Mouse (Mus musculus) limb, embryonic 13.5 days (tissue): Measurements from ENCODE around the gene Med21. TPM values are rescaled to one million over a fixed set of nuclear protein-coding genes. Genes with fewer than 3 reads are reported as not detected.

Source experiments
- ATAC-seq: fragments of 200-750 bp; cut with Nextera tagmentation; 2 replicates; pipeline ENCODE4 v1.8.0; 2017; ENCODE audit warnings: low read depth, moderate number of reproducible peaks, moderate TSS enrichment; ENCODE audit not compliant: low FRiP score
- H3K27ac ChIP-seq: fragments of 300-500 bp; sonication (generic); 2 replicates; pipeline ENCODE4 v1.5.1; 2015; ENCODE audit warnings: inconsistent platforms, mild to moderate bottlenecking, moderate library complexity
- H3K27me3 ChIP-seq: fragments of 300-500 bp; sonication (generic); 2 replicates; pipeline ENCODE4 v1.6.1; 2015; ENCODE audit warnings: mild to moderate bottlenecking, inconsistent platforms
- H3K36me3 ChIP-seq: fragments of 300-500 bp; sonication (generic); 2 replicates; pipeline ENCODE4 v1.6.1; 2015; ENCODE audit warnings: inconsistent platforms, mild to moderate bottlenecking, moderate library complexity
- H3K4me1 ChIP-seq: fragments of 300-500 bp; sonication (generic); 2 replicates; pipeline ENCODE4 v1.6.1; 2015; ENCODE audit warnings: inconsistent platforms
- H3K4me2 ChIP-seq: fragments of 300-500 bp; sonication (generic); replicated peaks from 2 replicates; pipeline ENCODE4 v1.6.1; 2015; ENCODE audit warnings: inconsistent platforms, mild to moderate bottlenecking, moderate library complexity
- H3K4me3 ChIP-seq: fragments of 300-500 bp; sonication (generic); 2 replicates; pipeline ENCODE4 v1.5.1; 2015; ENCODE audit warnings: moderate library complexity, mild to moderate bottlenecking, inconsistent platforms
- H3K9ac ChIP-seq: fragments of 300-500 bp; sonication (generic); 2 replicates; pipeline ENCODE4 v1.6.1; 2015; ENCODE audit warnings: mild to moderate bottlenecking, inconsistent platforms
- H3K9me3 ChIP-seq: fragments of 300-500 bp; sonication (generic); 2 replicates; pipeline ENCODE4 v1.6.1; 2016; ENCODE audit warnings: inconsistent platforms
- WGBS: fragments of 180-500 bp; shearing (Covaris S2); methylation state at CpG from one replicate; pipeline ENCODE4 v1.1.7; 2015; 5-methylcytosine and 5-hydroxymethylcytosine counted together
- polyA plus RNA-seq: library from polyadenylated mRNA; unstranded; fragments of >200 nt; fragmentation: Nextera tagmentation; extraction: Ambion mirVana; gene quantifications from 2 replicates; pipeline ENCODE4 v1.2.1, GENCODE M21; 2015

The Med21 gene
- polyA plus RNA-seq = 160 and 165 TPM in 2 replicates

DNA sequence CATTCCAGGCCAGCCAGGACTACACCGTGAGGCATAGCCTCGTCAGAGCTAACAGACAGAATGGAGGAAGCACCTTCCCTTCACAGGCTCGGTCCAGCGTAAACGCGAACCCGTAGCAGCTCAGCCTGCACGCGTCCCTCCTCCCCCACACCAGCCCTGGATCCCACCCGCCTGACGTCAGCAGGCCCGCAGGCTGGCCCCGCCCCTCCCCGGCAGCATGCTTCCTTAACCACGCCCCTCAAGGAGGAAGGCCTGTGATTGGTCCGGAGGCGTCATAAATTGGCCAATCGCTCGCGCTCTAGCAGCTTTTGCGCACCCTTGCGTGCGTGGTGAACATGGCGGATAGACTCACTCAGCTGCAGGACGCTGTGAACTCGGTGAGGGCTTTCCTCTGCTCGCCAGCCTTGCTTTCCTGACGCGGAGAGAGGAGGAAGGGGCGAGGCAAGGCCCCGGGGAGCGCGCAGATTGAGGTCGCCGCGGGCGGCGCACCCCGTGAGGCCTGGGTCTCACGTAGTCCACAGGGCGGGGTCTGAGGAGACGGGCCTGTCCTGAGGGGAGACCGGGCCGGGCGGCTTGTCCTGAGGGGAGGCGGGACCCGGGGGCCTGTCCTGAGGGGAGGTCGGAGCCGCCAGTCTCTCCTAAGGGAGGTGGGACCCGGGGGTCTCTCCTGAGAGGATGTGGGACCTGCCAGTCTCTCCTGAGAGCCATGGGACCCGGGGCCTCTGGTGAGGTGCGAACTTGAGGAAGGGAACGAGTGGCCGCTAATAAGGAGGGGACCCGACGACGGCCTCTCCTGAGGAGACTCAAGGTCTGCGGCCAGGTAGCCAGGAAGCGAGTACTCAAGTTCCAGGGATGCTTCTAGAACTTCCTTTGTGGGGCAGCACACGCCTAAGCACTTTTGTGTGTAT is at the start of gene Med21, which contains the start of gene Tm7sf3:
Gene Med21, plus strand, starts transcription at position 272 of the 908 bp plus-strand sequence.
Gene Tm7sf3, minus strand, starts transcription at position 549 of the 908 bp plus-strand sequence.
- H3K4me2 ChIP-seq = peak within 1 kb of the TSS; percentile 82
- no peaks in the 10 kb centered on the region for H3K9me3 ChIP-seq
- under 1% methylated on average over 60 of the region's 60 CpGs for WGBS
- H3K27me3 ChIP-seq = no peaks in the 10 kb centered on the region
- peaks cover 9% of the 10 kb centered on the region for H3K4me1 ChIP-seq
- H3K9ac ChIP-seq = peak within 1 kb of the TSS; percentile 92
- H3K4me3 ChIP-seq = peak within 1 kb of the TSS; percentile 75
- peak within 1 kb of the TSS; percentile 78 for H3K27ac ChIP-seq
- ATAC-seq = peak; percentile 97
- H3K36me3 ChIP-seq = no peaks in the 10 kb centered on the region

DNA sequence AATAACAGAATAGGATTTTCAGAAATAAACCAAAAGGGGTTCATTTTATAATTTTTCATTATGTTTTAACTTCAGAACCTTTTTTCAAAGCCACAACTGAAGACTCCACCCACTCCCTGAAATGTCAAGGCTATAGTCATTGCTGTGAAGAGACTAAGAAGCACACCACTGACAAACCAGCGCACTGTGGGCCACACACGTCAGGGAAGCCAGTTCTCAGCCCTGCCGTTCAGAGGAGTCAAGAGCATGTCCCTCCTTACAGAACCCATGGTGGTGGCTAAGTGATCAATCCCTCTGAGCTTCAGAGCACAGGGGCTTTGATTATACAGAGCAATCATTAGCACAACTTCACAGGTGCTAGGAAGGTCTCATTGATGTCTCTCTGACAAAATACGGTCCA is 39.7 kb upstream of the Med21 start:
- Histone ChIP-seq H3K4me3 (no peak overlapping the region), H3K27me3 (no peaks in the 10 kb centered on the region), H3K27ac (no peak overlapping the region), H3K4me1 (no peaks in the 10 kb centered on the region), H3K9ac (no peak overlapping the region), H3K36me3 (peaks cover 82% of the 10 kb centered on the region), H3K4me2 (no peak overlapping the region), H3K9me3 (no peaks in the 10 kb centered on the region)
- no peak for ATAC-seq
- 72% methylated on average over 4 of the region's 4 CpGs for WGBS

DNA sequence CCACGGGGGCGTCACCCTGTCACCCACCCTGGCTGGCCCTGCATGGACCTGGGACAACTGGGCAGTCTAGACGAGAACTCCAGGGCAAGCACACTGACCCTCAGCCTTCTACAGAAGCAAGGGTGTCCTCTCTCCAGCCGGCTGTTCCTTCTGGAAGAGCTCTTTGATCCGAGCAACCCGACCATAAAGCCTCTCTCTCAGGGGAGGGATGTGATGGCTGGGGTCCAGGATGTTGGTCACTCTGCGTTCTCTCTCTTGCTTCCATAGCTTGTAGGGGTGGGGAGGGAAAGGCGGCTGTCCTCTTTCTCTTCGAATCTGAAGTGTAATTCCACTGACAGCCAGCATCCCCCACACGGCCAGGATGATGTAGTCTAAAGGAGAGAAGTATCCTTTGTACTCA is 38.7 kb upstream of the Med21 start:
- no peak overlapping the region for H3K4me3 ChIP-seq
- peaks cover 88% of the 10 kb centered on the region for H3K36me3 ChIP-seq
- no peak for ATAC-seq
- no peak overlapping the region for H3K27ac ChIP-seq
- 76% methylated on average over 10 of the region's 10 CpGs for WGBS
- H3K4me1 ChIP-seq = no peaks in the 10 kb centered on the region
- no peaks in the 10 kb centered on the region for H3K27me3 ChIP-seq
- no peak overlapping the region for H3K4me2 ChIP-seq
- H3K9ac ChIP-seq = no peak overlapping the region
- H3K9me3 ChIP-seq = no peaks in the 10 kb centered on the region

DNA sequence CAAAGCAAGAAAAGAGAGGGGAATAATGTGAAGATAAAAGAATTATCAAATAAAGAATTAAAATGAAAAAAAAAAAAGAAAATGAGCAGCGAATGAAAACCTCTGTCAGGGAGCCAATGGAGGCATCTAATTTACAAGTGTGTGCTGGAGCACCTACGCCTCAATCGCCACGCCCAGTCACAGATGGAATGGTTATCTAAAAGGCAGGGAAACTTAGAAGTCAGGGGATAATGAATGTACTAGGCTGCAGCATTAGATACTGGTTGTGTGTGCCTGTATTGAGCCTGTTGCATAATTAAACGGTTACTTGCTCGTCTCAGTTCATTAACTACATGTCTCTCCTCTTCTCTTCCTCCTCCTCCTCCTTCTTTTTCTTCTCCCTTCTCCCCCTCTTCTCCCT is 31.0 kb upstream of the Med21 start:
- Histone ChIP-seq H3K4me1 (no peaks in the 10 kb centered on the region), H3K9ac (no peak overlapping the region), H3K27me3 (no peaks in the 10 kb centered on the region), H3K9me3 (no peaks in the 10 kb centered on the region), H3K36me3 (peaks cover 89% of the 10 kb centered on the region), H3K4me3 (no peak overlapping the region), H3K4me2 (no peak overlapping the region), H3K27ac (no peak overlapping the region)
- WGBS = 89% methylated on average over 6 of the region's 6 CpGs
- ATAC-seq = no peak

DNA sequence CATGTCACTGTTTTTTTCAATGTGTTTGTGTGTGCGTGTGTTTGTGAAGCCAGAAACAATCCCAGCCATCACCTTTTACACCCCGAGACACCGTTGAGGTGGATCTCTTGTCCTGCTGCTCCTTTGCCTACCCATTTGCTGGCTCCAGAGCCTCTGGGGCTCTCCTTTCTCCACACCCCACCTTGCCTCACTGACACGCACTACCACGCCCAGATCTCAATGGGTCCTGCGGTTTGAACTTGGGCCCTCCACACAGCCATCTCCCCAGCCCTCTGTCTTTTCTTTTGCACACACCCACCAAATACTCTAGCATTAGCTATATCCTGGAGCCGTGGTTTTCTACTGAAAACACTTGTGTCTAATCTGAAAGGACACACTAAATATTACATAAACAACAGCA is 30.4 kb upstream of the Med21 start:
- Histone ChIP-seq H3K27me3 (no peaks in the 10 kb centered on the region), H3K4me2 (no peak overlapping the region), H3K4me3 (no peak overlapping the region), H3K4me1 (no peaks in the 10 kb centered on the region), H3K9ac (no peak overlapping the region), H3K36me3 (peaks cover 89% of the 10 kb centered on the region), H3K27ac (no peak overlapping the region), H3K9me3 (no peaks in the 10 kb centered on the region)
- ATAC-seq = no peak
- WGBS = 95% methylated on average over 7 of the region's 7 CpGs

DNA sequence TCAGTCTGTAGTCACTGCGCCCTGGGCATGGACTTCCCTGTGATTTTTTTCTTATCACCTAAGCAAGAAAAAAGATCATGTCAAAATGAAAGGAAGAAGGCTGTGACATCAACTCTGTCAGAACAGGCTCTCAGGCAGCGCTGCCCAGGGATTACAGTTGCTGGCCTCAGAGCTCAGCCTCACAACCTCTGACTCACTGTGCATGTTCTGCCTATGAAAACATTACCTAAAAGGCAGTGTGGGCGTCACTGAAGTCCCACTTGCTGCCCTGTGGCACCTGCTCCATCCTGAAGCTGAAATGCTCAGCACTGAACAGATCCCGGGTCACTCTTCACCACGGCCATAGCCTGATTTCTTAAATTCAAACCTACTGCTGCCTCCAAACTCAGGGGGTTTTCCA is 29.6 kb upstream of the Med21 start:
- H3K27ac ChIP-seq = no peak overlapping the region
- no peak overlapping the region for H3K4me2 ChIP-seq
- no peaks in the 10 kb centered on the region for H3K9me3 ChIP-seq
- WGBS = 91% methylated on average over 5 of the region's 5 CpGs
- peaks cover 89% of the 10 kb centered on the region for H3K36me3 ChIP-seq
- no peak overlapping the region for H3K4me3 ChIP-seq
- no peak overlapping the region for H3K9ac ChIP-seq
- H3K27me3 ChIP-seq = no peaks in the 10 kb centered on the region
- H3K4me1 ChIP-seq = no peaks in the 10 kb centered on the region
- no peak for ATAC-seq

DNA sequence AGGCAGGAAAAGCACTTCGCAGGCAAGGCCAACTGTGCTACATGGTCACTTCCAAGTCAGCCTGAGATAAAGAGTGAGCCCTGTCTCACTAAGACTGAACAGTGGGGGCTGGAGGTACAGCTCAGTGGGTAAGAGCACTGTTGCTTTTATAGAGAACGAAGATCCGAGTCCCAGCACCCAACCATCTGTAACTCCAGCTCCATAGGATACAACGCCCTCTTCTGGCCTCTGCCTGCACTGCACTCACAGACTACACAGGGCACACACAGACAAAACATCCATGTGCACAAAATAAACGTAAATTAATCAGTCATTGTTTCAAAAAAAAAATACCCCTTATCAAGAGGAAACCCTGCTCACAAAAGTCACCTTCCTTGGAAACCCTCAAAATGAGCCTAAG is 28.4 kb upstream of the Med21 start:
- no peak overlapping the region for H3K27ac ChIP-seq
- WGBS = 95% methylated on average over 5 of the region's 5 CpGs
- no peaks in the 10 kb centered on the region for H3K4me1 ChIP-seq
- H3K4me3 ChIP-seq = no peak overlapping the region
- no peaks in the 10 kb centered on the region for H3K9me3 ChIP-seq
- no peak overlapping the region for H3K9ac ChIP-seq
- H3K4me2 ChIP-seq = no peak overlapping the region
- ATAC-seq = no peak
- no peaks in the 10 kb centered on the region for H3K27me3 ChIP-seq
- peaks cover 90% of the 10 kb centered on the region for H3K36me3 ChIP-seq

DNA sequence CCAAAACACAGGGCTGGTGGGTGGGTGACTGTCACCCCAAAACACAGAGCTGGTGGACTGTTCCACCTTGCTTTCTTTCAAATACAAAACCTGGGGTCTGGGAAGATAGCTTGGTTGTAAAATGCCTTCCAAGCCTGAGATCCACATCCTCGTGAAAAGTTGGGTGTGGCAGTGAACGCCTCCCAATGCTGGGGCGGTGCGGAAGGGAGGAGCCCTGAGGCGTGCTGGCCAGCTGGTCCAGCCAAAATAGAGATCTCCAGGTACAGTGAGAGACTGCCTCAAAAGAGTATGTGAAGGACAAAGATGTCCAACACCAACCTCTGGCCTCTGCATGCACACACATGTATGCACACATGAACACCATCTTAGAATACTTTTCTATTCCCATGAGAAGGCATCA is 27.8 kb upstream of the Med21 start:
- no peak overlapping the region for H3K4me3 ChIP-seq
- H3K4me1 ChIP-seq = no peaks in the 10 kb centered on the region
- 90% methylated on average over 5 of the region's 5 CpGs for WGBS
- no peaks in the 10 kb centered on the region for H3K27me3 ChIP-seq
- H3K36me3 ChIP-seq = peaks cover 88% of the 10 kb centered on the region
- H3K9ac ChIP-seq = no peak overlapping the region
- H3K9me3 ChIP-seq = no peaks in the 10 kb centered on the region
- no peak overlapping the region for H3K4me2 ChIP-seq
- ATAC-seq = no peak
- no peak overlapping the region for H3K27ac ChIP-seq

DNA sequence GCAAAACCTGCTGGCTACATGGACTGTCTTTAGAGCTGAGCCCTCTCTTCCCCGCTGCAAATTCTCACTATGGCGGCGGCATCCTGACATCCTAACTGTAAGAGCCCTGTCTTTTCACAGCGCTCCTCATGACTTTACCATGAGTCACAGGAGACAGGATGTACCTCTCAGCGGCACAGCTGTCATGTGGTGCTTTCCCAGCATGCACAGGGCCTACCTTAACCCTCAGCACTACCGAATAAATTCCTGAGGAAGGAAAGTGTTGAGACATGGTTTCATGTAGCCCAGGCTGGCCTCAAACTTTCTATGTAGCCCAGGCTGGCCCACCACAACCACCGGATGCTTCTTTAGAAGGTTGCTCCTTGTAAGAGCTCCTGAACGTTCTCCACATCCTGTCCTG is 26.5 kb upstream of the Med21 start:
- H3K4me3 ChIP-seq = no peak overlapping the region
- peaks cover 88% of the 10 kb centered on the region for H3K36me3 ChIP-seq
- H3K27me3 ChIP-seq = no peaks in the 10 kb centered on the region
- no peak overlapping the region for H3K4me2 ChIP-seq
- no peak for ATAC-seq
- H3K9me3 ChIP-seq = no peaks in the 10 kb centered on the region
- no peak overlapping the region for H3K9ac ChIP-seq
- H3K4me1 ChIP-seq = no peaks in the 10 kb centered on the region
- no peak overlapping the region for H3K27ac ChIP-seq
- 92% methylated on average over 8 of the region's 8 CpGs for WGBS

DNA sequence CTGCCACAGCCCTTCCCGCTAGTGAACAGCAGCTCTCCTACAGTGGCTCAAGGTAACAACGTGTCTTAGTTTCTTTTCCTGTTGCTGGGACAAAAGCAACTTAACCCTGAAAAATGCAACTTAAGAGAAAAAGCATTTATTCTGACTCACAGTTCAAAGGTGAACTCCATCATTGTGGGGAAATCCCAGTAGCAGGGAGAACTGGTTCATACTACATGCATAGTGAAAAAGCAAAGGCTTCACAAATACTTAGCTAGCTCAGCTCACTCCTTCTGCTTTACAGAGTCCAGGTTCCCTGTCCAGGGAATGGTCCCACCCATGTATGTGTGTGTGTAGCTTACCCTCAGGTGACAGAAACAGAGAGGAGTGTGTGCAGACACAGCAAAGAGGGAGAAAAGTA is 25.7 kb upstream of the Med21 start:
- Histone ChIP-seq H3K27me3 (no peaks in the 10 kb centered on the region), H3K4me3 (no peak overlapping the region), H3K4me2 (no peak overlapping the region), H3K4me1 (no peaks in the 10 kb centered on the region), H3K27ac (no peak overlapping the region), H3K9me3 (no peaks in the 10 kb centered on the region), H3K9ac (no peak overlapping the region), H3K36me3 (peaks cover 95% of the 10 kb centered on the region)
- WGBS = 91% methylated on average over 2 of the region's 2 CpGs
- no peak for ATAC-seq

DNA sequence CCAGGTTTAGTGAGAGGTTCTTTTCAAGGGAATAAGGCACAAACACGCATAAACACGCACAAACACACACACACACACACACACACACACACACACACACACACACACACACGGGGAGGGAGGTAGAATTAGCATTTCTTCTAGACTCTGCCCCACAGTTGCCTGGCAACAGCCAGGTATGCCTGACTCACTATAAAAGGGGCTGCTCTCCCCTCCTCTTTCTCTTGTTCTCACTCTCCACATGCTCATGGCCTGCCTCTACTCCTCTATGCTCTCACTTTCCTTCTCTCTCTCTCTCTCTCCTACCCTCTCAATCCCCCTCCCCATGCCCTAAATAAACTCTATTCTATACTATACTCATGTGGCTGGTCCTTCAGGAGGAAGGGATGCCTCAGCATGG is 14.2 kb upstream of the Med21 start:
- 82% methylated on average over 3 of the region's 3 CpGs for WGBS
- no peak for ATAC-seq
- H3K4me2 ChIP-seq = no peak overlapping the region
- H3K4me3 ChIP-seq = no peak overlapping the region
- H3K9me3 ChIP-seq = no peaks in the 10 kb centered on the region
- H3K36me3 ChIP-seq = peaks cover 13% of the 10 kb centered on the region
- H3K4me1 ChIP-seq = peaks cover 15% of the 10 kb centered on the region
- no peaks in the 10 kb centered on the region for H3K27me3 ChIP-seq
- no peak overlapping the region for H3K9ac ChIP-seq
- no peak overlapping the region for H3K27ac ChIP-seq

DNA sequence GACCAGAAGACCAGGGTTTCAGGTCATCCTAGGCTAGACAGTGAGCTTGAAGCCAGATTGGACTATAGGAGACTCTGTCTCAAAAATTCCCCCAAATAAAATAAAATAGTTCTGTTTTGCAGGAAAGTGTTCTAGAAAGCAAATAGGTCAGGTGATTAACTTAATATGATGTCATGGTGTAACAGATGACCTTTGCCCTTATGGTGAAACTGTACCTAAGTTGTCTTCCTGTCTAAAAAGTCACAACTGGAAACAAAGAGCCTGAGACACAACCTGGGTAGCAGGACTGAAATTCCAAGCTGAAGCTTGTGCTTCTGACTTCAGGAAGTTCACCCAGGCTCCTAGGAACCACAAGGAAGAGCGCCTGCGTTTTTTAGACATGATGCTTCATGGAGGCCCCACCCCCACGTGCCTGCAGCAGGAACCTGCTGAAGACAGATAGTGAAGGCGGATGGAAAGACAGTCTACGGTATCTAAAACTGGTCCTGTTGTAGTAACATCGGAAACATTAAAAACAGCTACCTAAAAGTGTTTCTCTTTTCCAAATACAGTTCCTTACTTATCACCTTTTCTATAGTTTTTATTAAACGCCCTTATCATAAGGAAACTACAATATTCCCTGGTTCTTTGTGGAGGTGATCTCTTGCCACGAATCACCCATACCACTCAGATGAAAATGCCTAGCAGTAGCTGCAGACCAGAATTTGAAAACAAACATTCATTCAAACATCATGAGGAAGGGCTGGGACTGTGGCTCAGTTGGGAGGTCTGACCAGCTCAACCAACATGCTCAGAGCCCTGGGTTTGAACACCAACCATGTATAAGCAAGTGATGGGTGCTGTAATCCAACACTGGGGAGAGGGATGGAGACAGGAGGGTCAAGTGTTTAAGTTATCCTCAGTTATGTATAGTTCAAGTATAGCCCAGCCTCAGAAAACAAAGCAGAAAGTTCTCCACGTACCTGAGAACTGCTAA is 12.3 kb upstream of the Med21 start:
- H3K9ac ChIP-seq = no peak overlapping the region
- H3K4me3 ChIP-seq = no peak overlapping the region
- peaks cover 22% of the 10 kb centered on the region for H3K4me1 ChIP-seq
- H3K36me3 ChIP-seq = no peaks in the 10 kb centered on the region
- 86% methylated on average over 9 of the region's 9 CpGs for WGBS
- H3K9me3 ChIP-seq = no peaks in the 10 kb centered on the region
- no peaks in the 10 kb centered on the region for H3K27me3 ChIP-seq
- ATAC-seq = no peak
- H3K4me2 ChIP-seq = no peak overlapping the region
- no peak overlapping the region for H3K27ac ChIP-seq
